Mouse (Mus musculus) urinary bladder, adult 2 months (tissue): ENCODE measurements around the gene Arhgap32. TPM values are rescaled to one million over a fixed set of nuclear protein-coding genes. Genes with fewer than 3 reads are reported as not detected.
"Not testable (repeated sequence)": the region's sequence is repeated elsewhere in the genome, so short reads cannot be mapped to it uniquely, and the experiment has no call there.

ENCODE experiments used
- DNase-seq: peaks from one replicate; pipeline ENCODE4 v3.0.0; 2022; ENCODE audit warnings: low spot score
- polyA plus RNA-seq: library from polyadenylated mRNA; depleted of rRNA; stranded (reverse); fragments of >200 nt; gene quantifications from 2 replicates; pipeline ENCODE4 v1.2.3, GENCODE M21; 2012

The Arhgap32 gene
- polyA plus RNA-seq, 1 experiment: 4.4 TPM

- DNase-seq: no peak
These were observed 21.9 kb downstream of the Arhgap32 start for GRCm38 (mm10) chr9:32137697-32138426.

DNA sequence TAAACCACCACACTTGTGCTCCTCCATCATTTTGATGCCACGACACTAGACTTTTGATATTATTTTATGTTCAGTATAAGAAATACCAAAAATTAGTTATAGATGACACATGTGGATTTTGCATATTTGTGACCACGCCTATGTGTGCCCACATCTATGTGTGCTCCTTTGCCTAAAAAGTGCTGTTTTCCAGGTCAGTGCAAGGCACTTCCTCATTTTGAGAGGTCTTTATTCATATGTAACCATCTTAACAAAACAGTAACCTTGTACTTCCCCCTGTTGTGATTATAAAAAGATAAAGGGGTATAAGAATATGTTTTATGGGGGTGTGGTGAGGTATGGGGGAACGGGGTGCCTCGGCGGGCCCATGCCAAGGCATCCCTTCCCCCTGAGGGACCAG, 22.7 kb downstream of the Arhgap32 start:
- DNase-seq: no peak

- DNase-seq: no peak
These were observed 23.7 kb downstream of the Arhgap32 start for GRCm38 (mm10) chr9:32139641-32140040.

DNA sequence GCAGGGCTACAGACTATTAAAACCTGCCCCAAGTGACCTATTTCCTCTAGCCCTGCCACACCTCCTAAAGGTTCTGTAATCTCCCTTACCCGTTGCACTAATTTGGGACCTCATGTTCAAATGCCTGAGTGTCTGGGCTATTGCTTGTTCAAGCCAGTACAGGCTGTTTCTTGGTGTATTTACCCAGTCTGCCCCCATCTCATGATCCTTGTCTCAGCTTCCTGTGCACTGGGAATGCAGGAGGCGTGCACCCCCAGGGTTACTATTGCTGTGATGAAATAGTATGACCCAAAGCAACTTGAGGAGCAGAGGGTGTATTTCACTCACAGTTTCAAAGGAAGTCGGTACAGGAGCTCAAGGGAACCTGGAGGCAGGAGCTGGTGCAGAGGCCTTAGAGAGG, 26.9 kb downstream of the Arhgap32 start:
- no peak for DNase-seq

DNA sequence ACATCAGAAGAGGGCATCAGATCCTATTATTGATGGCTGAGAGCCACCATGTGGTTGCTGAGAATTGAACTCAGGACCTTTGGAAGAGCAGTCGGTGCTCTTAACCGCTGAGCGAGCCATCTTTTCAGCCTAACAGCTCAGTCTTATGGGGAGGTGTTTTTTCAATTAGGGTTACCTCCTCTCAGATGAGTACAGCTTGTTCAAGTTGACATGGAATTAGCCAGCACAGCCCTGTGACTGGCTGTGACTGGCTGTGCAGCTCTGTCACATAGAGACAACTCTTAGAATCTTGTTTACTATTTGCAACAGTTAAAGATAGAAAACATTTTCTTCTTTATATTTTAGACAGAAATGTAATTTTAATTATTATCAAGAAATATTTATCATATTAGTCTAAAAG, 27.5 kb downstream of the Arhgap32 start:
- no peak for DNase-seq

GRCm38 (mm10) chr9:32146257-32146996, 30.5 kb downstream of the Arhgap32 start:
- no peak for DNase-seq

GRCm38 (mm10) chr9:32149241-32149640, 33.3 kb downstream of the Arhgap32 start:
- DNase-seq: no peak

DNA sequence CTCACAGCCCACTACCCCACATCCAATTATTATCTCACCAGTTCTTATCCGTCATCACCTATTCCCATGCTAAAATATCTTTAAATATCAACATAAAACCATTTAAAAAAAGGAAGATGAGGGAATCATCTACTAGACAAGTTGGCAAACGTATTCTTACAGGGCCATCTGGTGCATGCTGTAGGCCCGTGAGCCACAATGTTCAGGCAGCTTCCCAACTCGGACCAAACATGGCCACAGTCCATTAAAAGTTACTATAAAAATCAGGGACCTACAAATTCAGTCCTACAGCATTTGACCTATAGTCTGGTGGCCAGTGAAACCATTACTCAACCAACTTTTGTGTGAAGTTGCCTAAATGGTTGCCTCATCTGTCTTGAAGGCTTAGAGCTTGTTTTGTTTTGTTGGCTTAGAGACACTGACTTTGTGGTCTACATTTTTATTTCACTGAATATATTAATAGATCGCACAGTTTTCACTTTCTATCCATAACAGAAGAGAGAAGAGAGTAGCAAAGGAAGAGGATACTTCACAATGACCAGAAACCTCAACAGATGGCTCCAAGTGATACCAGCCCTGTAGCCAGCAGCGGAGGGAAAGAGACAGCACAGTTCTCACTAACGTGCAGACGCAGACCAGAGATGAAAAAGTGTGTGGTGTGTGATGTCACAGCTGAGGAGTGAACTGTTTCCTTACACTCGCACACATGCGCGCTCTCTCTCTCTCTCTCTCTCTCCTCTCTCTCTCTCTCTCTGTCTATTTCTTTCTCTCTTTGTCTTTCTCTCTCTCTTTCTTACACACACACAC, 34.1 kb downstream of the Arhgap32 start:
- no peak for DNase-seq

GRCm38 (mm10) chr9:32154727-32155371, 38.9 kb downstream of the Arhgap32 start:
- no peak for DNase-seq

DNA sequence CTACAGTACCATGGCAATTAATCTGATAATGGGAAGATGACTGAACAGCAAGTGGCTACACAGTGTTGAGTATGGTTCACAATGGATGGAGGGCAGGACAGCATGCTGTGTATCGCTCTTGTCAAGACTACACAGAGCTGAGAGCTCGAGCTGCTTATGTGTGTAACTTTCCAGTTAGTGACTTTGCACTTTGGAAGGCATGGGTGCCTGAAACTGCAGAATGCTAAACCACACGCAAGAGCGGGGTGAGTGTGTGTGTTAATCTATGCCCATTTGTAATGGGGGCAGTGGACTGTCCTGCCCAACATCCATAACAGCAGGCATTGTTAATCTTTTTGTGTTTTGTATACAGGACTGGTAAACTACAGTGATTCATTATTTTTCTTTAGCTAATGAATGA, 40.8 kb downstream of the Arhgap32 start:
- DNase-seq: no peak

- DNase-seq: no peak
These were observed 41.3 kb downstream of the Arhgap32 start for GRCm38 (mm10) chr9:32157201-32157600.

- peak; percentile 40 for DNase-seq
These were observed 43.1 kb downstream of the Arhgap32 start for GRCm38 (mm10) chr9:32158837-32159543.

DNA sequence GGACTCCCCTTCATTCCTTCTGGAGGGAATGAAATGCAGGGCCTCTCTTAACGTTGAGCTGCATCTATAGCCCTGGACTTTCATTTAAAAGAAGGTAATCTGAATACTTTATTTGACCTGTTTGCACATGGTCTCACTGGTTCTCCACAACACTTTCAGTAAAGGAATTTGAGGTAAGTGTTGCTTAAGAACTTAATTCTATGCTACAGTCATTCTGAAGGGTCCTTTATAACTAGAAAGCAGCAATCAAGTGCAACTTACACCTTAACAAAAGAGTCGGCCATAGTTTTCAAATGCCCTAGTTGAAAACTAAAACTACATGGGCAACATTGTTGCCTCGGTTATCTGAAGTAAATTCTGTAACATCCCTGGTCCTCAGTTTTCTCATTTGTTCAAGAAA, 43.8 kb downstream of the Arhgap32 start:
- no peak for DNase-seq

DNA sequence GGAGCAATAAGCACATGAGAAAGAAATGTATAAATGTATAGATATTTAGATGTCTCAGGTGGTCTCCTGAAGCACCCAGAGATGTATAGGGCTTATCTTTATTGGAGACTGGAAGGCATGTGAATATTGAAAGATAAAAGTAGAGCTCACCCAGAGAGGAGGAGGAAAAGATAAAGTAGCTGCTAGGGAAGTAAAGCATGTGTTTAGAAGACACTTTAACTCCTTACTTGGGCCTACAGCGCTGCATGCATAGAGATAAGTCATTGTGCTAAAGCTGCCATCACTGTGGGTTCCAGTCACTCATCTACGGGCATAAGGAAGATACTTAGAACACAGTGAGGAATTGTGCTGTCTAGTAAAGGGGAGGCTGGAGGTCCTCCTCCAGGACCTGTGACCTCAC, 46.9 kb downstream of the Arhgap32 start:
- no peak for DNase-seq

DNA sequence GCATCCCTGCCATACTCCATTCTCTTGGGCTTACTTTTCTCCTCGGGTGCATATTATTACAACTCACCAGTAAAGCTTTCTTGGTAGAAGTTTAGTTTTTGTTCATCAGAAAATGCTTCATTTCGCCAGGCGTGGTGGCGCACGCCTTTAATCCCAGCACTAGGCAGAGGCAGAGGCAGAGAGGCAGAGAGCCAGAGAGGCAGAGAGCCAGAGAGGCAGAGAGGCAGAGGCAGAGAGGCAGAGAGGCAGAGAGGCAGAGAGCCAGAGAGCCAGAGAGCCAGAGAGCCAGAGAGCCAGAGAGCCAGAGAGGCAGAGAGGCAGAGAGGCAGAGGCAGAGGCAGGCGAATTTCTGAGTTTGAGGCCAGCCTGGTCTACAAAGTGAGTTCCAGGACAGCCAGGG, 47.9 kb downstream of the Arhgap32 start:
- DNase-seq: not testable (repeated sequence)

DNA sequence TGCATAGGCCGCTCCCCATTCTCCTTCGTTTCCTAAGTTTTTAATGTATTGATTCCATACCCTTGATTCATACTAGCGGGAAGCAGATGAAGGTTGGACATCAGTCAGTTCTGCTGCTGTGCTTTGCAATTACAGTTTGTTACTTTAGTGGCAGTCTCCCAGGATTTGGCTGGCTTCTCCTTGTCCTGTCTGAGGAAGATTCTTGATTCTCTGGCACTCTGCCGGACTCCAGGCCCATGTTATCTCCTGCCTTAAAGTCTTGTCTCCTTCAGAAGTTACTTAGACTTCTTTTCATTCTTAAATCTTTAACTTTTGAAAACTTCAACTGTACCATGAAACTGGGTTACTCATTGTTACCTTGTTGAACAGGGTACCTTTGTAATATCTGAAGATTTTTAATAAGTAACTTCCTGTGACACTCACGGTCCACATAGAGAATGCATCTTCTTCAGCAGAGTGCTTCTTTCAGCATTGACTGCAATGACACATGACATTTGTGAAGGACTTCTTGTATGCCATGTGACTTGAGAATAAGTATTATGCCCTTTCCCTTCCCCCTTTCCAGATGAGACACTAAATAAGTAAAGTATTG, 52.7 kb downstream of the Arhgap32 start:
- DNase-seq: no peak

GRCm38 (mm10) chr9:32170713-32171112, 54.8 kb downstream of the Arhgap32 start:
- DNase-seq: no peak

DNA sequence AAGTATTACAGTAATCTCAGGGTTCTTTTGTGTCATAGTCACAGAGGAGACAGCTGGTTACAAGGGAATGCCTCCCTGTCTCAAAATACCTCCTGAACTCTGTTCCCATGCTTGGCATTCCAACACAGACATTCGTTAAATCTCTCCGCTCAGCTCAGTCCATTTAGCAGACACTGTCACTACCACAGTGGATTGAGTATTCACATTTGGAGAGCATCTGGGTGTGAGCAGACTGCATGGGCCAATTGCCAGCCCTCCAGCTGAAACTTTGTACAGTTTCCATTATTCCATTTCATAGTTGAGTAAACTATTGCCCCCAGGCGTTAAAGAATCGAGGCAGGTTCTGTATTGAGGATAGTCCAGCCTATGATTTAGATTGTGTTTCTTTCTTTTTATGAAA, 60.7 kb downstream of the Arhgap32 start:
- DNase-seq: no peak

GRCm38 (mm10) chr9:32181170-32181569, 65.2 kb downstream of the Arhgap32 start:
- DNase-seq: no peak

GRCm38 (mm10) chr9:32186489-32186888, 70.6 kb downstream of the Arhgap32 start:
- no peak for DNase-seq
